Mouse (Mus musculus): Measurements from ENCODE around the gene Hoxa6.

The Hoxa6 gene

GRCm38 (mm10) chr6:52208072-52208867, at the start of gene Hoxa6:
Gene Hoxa6, minus strand, starts transcription at chr6:52208722.
- DNase-seq, result no peak

DNA sequence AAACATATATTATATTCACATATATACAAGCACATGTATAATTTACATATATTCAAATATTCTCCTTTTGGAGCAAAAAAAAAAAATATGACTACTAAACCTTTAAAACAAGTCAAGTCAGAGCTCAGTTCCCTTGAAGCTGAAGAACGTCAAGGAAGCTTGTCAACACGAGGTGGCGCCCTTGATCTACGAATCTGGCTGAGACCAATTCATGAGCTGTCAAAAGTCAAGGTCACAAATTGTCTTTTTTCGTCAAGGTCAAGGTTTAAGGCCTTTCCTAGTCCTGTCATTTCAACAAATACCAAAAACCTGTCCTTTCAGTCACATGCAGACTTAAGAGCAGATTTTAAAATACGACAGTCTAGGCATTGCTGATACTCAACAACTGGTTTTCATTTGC, 48.4 kb upstream of the Hoxa6 start:
- no peak for DNase-seq

DNA sequence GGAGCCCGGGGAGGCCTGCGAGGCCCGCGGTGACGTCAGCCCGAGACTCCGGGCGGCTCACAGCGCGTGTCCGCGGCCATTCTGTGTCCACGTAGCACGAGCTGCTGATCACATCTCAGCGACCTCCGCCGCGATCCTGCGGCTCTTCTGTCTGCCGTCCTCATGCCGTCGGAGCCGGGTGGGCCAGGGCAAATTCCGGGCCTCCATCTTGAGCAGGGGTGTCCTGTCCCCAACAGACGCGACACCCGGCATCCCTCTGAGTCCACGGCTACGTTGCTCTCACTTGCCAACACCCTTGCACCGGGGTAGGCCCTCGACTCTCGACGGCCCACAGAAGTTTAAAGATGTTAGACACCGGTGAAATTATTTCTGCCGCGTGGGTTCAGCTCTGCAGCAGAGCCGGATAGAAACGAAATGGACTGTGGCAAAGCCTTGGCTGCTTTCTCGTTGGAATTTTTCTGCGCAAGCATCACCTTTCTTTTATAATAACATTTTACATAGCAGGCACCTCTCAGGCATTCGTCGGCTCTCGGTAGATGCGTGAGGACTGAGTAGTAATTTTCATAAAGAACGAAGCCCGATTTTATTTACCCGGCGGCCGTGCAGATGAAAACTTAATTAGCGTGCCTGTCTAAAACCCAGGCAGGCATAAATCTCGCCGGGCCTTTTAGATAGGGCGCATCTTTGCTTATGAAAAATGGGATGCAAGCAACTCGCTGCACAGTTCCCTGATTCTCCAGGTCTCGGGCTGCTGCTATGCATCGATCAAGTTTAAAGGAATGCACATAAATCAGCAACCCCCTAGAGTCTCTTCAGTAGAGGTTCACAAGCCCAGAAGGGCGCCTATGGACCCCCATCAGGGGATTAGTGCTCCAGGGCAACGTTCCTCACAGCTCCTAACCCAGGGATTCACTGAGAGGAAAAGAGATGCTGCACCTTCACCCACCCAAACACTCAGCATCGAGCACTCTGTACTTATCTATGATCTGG, 45.3 kb upstream of the Hoxa6 start:
- DNase-seq, result no peak

DNA sequence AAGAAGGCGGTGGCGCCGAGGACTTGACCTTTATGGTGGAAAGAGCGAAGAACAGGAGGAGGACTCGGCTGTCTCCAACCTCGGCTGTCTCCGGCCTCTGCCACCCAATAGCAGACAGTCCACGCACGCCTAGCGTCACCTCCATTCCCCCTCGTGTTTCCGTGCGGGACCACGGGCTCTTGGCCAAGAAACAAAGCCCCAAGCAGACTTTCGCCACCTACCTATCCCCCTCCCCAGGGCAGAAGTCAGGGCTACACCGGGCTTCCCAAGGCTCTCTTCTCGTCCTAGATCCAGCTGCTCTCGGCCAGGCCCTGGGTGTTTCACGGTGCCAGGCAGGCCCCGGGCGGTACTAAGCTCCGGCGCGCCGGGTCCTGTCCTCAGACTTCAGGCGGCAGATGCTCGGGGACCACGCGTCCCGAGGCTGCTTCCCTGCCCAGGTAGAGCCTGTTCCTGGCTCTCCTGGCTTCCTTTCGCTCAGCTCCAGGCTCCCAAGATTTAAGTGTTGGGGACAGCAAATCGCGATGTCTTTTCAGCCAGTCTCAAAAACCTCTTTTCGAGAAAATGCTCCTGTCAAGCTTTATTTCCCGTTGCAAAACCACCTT, 44.4 kb upstream of the Hoxa6 start:
- DNase-seq, result no peak

DNA sequence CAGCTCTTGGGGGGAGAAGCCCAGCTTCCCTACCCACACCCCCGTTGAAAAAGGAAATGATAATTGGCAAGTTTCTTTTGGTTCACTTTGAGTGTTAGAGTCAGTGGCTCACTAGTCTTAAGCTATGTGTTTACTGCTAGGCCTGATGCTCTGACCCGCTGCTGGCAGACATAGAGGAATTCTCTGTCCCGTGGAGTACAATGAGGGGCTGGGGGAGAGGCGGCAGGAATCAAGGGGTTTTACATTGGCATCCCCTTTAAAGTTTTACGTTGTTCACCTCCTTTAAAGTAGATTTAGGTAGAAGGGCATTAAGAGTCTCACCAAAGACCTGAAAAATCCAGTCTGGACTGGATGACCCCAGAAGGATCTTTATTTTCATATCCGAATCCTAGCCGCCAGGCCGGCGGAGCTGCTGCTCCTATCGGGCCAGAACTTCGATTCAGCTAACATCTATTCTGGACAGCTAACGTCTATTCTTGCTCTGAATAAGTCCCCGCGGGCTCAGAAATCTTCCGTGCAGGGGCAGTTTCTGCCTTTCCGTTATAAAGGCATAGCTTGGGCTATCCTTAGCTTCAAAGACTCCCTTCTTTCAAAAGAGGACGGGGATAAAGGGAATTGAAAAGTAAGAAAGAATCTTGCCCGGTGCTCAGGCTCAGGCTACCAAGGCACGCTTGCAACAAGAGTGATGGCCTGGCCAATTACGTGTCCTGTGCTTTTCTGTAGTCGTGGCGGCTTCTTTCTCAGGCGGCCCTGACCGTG, 43.7 kb upstream of the Hoxa6 start:
- DNase-seq, result no peak

GRCm38 (mm10) chr6:52251177-52251879, 42.8 kb upstream of the Hoxa6 start:
- DNase-seq, result no peak

DNA sequence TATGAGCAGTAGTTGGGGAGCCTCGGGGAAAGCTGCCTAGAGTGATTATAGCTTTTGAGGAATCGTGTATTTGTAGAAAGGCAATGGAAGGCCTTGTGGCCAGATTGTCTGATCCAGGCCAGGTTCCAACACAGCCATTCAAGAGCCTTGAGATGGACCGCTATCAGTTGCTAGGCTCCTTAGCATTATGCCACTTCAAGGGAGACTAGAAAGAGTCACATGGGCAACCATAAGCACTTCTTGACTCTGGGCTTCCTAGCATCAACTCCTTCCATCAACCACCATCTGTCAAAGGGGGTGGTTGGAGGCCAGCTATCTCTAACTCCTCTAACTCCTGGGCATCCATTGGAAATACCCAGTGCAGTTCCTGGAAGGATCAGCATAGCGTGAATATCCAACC, 41.3 kb upstream of the Hoxa6 start:
- no peak for DNase-seq

DNA sequence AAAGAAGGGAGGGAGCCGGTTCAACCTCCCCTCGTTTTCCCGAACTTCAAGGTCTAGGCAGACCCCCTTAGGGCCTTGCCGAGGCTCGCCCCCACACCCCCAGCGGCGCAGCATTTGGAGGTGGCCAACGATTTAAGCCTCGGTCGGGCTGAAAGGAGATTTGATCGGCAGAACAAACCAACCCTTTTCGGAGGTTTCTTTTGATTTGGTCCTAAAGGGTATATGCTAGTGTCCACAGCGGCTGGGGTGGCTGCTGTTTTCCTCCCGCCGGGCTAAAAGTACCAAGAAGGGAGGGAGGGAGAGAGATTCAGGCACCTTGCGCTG, 40.9 kb upstream of the Hoxa6 start:
- no peak for DNase-seq

DNA sequence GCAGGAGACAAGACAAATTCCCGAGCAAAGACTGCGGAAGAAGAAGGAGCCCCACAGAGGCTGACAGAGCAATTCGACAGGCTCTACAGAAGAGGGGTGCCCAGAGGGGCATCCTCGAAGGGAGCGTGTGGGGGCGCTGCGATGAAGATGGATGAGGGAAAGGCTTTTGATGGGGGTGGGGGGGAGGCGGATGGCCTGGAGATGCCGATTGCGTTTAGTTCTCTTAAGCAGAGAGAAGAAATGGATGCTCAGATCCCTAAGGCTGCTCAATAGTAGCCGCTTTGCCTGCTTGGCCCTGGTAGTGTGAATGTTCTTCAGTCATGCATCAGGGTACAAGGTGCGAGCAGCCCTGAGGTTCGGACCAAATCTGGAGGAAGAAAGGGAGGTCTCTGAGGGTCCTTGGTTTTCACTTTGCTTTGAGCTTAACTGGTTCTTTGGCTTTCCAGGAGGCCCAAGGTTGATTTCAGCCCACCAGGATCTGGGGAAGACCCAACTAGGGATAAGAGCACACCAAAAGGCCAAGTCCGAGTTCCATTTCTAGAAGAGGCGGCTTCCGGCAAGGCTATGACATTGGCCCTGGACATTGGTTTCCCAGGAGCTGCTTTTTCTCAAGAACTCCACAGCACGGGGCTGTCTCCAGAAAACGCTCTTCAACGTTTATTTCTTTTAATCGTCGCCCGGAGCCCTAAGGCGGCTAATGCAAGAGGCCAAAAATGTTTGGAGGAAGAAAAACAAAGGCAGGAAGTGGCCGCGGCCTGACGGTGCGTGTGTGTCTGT, 40.3 kb upstream of the Hoxa6 start:
- no peak for DNase-seq

- DNase-seq, result no peak
Measured at GRCm38 (mm10) chr6:52247766-52248637, 39.5 kb upstream of the Hoxa6 start.

GRCm38 (mm10) chr6:52246916-52247315, 38.4 kb upstream of the Hoxa6 start:
- DNase-seq, result no peak

- DNase-seq, result no peak
Measured at GRCm38 (mm10) chr6:52246403-52246803, 37.9 kb upstream of the Hoxa6 start.

DNA sequence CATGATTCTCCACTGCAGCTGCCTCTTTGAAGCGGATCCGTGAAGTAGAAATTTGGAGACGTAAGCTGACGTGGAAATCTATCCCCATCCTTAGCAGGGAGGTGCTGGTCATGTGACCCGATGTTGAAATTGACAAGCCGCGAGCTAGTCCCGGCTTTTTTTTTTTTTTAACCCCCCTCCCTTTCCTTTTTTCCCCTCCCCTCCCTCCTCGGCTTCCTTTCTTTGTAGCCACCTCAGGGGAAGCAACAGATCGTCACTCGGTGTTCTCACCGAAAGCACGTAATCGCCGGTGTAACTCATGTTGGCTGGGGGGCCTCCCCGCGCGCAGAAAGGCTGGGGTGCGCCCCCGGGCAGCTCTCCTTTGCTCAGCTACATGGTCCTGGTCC, 37.2 kb upstream of the Hoxa6 start, which contains the start of gene Hoxa11:
Gene Hoxa11, minus strand, starts transcription at position 54 of the 386 bp plus-strand sequence.
- no peak for DNase-seq

GRCm38 (mm10) chr6:52245040-52245756, 36.7 kb upstream of the Hoxa6 start:
- no peak for DNase-seq

- no peak for DNase-seq
Measured at GRCm38 (mm10) chr6:52244471-52245039, 36.0 kb upstream of the Hoxa6 start.

DNA sequence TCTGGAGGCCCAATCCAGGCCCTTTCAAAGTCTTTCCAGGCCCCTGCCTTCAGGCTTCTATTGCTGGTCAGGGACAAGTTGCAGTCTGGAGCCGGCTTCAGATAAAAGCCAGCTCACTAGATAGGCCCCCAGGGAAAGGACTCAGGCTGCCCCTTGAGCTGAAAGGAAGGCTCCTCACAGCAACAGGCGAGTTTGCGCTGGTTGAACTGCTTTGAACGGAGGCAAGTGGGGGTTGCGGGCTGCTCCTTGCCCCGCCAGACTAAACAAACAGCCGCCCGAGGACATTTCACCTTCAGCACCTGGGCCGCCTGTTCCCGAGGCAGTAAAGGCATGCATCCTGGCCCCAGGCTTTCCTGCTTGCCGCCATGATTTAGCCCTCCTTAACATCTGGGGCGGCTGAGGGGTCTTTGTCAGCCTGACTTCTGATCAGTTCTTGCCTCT, 35.2 kb upstream of the Hoxa6 start:
- DNase-seq, result peak; percentile 4

DNA sequence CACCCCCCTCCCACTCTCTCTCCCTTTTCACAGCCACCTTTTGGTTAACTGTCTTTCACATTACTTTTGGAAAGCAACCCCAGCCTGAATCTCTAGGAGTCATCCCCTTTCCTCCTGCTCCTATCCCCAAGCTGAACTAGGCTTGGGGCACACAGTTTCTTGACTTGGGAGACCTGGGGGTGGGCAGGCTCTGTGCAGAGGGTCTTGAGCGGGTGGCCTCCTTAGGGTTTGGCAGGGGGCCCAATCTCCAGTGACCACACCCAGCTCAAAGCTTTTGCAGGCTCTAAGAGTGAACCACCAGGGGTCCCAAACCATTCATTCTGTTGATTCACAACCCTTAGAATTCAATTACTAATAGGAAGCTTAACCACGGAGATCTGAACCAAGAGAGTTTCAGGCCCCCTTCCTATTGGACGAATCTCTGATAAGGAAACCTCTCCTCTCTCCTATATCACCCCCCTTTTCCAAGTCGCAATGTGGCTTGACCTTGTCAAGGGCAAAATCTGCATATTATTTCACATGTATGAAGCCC, 34.3 kb upstream of the Hoxa6 start:
- DNase-seq, result no peak

- DNase-seq, result no peak
Measured at GRCm38 (mm10) chr6:52241001-52241621, 32.6 kb upstream of the Hoxa6 start.

All from right cerebral cortex, postnatal 25 days (tissue).